Mouse (Mus musculus): ENCODE data around the gene Cacna1g. TPM values are rescaled to one million over a fixed set of nuclear protein-coding genes. Genes with fewer than 3 reads are reported as not detected.

The Cacna1g gene
- polyA plus RNA-seq, 1 experiment, result not detected

DNA sequence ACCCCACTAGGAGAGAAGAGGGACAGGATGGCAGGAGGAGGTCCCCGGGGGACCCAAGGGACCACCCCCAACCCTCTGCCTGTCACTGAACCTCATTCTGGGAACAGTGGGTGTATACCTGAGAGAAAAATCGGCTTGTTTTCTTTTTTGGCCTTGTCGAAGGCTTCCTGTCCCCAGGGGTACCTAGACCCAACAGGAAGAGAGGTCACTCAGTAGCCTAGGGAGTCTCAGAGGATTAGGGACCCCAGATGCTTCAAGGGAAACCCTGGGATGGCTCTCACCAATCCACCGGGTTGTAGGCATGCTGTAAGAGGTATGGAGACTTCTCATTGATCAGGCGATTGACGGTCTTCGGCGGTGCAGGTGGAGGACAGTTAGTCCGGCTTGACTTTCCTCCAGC lies 10.6 kb upstream of the Cacna1g start:
- Histone ChIP-seq H3K27ac (ENCODE audit: insufficient read depth, low read depth, low read length) (no peak overlapping the region), H3K4me3 (ENCODE audit: insufficient read depth, low read depth, low read length) (no peak overlapping the region), H3K4me1 (ENCODE audit: control insufficient read depth, insufficient read depth, low read length) (peaks cover 4% of the 10 kb centered on the region)
- no peak for TF ChIP-seq POLR2A (IDR thresholded peaks at IDR 0.05; ENCODE audit: insufficient read depth, low read depth, low read length)
- no peak for TF ChIP-seq CTCF (IDR thresholded peaks at IDR 0.05; ENCODE audit: insufficient read depth, low read depth, low read length)
- whole genome bisulfite sequencing, result 91% methylated on average over 9 of the region's 9 CpGs

DNA sequence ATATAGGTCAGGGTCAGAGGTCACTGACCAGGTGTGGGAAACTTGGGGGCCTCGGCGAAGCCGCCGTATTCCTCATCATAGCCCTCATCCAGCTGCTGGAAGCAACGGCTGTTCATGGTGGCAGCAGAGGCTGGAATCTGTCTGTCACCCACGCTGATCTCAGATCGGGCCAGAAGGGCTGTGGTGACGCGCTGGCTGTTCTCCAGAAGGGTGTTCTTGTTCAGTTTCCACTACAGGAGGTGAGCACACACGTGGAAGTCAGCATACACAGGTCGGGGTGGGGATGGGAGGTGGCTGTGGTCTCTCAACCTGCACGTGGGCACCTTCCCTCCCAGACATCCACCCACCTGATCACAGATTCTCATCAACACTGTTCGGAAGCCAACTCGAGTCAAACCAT lies 9.9 kb upstream of the Cacna1g start:
- no peak overlapping the region for H3K27ac ChIP-seq (ENCODE audit: insufficient read depth, low read depth, low read length)
- peaks cover 3% of the 10 kb centered on the region; the same call in 1 of the 2 replicates for H3K4me1 ChIP-seq (ENCODE audit: control insufficient read depth, insufficient read depth, low read length)
- TF ChIP-seq POLR2A (IDR thresholded peaks at IDR 0.05; ENCODE audit: insufficient read depth, low read depth, low read length) (no peak), CTCF (IDR thresholded peaks at IDR 0.05; ENCODE audit: insufficient read depth, low read depth, low read length) (no peak)
- H3K4me3 ChIP-seq (ENCODE audit: insufficient read depth, low read depth, low read length), result no peak overlapping the region
- WGBS, result 80% methylated on average over 14 of the region's 14 CpGs

DNA sequence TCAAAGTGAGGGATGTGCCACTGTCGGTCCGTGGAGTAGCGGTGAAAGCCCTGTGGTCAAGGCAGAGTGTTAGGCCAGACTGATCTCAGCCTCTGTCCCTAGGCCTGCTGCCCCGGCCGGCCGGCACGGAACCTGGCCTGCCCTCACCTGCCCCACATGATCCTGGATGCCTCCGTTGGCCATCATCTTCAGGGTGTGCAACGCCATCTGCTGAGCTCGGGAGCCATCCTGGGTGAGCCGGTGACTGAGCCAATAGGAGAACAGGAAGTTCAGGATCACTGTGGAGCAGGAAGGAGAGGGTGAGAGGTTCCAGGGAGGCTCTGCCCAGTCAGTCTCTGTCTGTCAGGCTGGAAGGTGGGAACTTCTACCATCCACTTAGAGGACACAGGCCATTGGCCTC lies 9.4 kb upstream of the Cacna1g start:
- WGBS, result 88% methylated on average over 11 of the region's 11 CpGs
- Histone ChIP-seq H3K27ac (ENCODE audit: insufficient read depth, low read depth, low read length) (no peak overlapping the region), H3K4me3 (ENCODE audit: insufficient read depth, low read depth, low read length) (no peak overlapping the region), H3K4me1 (ENCODE audit: control insufficient read depth, insufficient read depth, low read length) (peaks cover 3% of the 10 kb centered on the region; the same call in 1 of the 2 replicates)
- TF ChIP-seq CTCF (IDR thresholded peaks at IDR 0.05; ENCODE audit: insufficient read depth, low read depth, low read length), result no peak
- TF ChIP-seq POLR2A (IDR thresholded peaks at IDR 0.05; ENCODE audit: insufficient read depth, low read depth, low read length), result no peak

DNA sequence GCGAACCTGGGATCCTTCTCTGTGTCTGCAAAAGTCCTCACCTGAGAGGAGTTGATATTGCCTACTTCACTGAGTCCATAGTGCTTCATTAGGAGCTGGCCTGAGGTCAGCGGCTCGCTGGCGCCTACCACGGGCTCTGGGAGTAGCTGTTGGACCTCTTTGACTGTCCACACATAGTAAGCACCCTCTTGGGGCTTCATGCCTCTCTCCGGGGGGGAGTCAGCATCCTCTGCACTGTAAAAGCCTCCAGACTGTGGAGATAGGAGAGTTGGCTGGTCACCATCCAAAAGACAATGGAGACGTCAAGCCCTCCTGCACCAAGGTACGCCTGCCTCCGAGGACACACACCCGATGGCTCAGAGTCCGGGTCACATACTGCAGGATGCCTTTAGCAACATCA lies 8.7 kb upstream of the Cacna1g start:
- Histone ChIP-seq H3K4me3 (ENCODE audit: insufficient read depth, low read depth, low read length) (no peak overlapping the region), H3K27ac (ENCODE audit: insufficient read depth, low read depth, low read length) (no peak overlapping the region), H3K4me1 (ENCODE audit: control insufficient read depth, insufficient read depth, low read length) (peaks cover 3% of the 10 kb centered on the region; the same call in 1 of the 2 replicates)
- 93% methylated on average over 11 of the region's 11 CpGs for WGBS
- no peak for TF ChIP-seq POLR2A (IDR thresholded peaks at IDR 0.05; ENCODE audit: insufficient read depth, low read depth, low read length)
- TF ChIP-seq CTCF (IDR thresholded peaks at IDR 0.05; ENCODE audit: insufficient read depth, low read depth, low read length), result no peak

DNA sequence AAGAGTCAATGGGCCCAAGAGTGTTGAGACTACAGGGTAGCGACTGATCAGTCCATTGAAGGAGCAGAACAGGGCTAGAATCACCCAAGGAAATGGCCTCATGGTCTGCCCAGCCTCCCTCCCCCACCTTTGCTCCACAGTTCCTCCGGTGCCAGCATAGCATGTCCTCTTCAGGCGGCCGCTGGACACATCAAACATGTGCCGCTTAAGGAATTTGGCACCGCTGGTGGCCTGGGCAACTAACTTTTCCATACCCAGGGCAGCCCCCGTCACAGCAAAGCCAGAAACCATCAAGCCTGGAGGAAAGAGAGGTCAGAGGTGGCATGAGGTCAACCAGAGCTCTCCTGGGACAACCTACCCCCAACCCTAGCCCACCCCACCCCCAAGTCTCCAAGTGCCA lies 8.0 kb upstream of the Cacna1g start:
- TF ChIP-seq POLR2A (IDR thresholded peaks at IDR 0.05; ENCODE audit: insufficient read depth, low read depth, low read length) (no peak), CTCF (IDR thresholded peaks at IDR 0.05; ENCODE audit: insufficient read depth, low read depth, low read length) (no peak)
- Histone ChIP-seq H3K27ac (ENCODE audit: insufficient read depth, low read depth, low read length) (no peak overlapping the region), H3K4me3 (ENCODE audit: insufficient read depth, low read depth, low read length) (no peak overlapping the region), H3K4me1 (ENCODE audit: control insufficient read depth, insufficient read depth, low read length) (peaks cover 3% of the 10 kb centered on the region; the same call in 1 of the 2 replicates)
- 94% methylated on average over 7 of the region's 7 CpGs for WGBS

DNA sequence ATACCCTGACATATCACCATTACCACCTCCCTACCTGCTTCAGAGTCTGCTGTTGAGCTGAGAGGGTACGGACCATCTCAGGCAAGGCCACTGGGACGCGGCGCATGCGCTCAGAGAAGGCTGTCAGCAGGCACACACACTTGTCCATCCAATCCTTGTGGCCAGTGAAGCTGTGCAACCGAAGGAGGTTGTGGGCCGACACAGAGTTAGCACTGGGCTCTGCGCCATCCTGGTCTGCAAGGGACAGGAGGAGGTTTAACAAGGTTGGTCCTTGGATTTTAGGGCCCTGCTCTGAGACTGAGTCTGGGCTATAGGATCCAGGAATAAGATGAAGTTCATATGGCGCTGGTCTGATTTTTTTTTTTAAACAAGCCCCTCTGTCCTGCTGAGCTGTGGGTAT lies 6.4 kb upstream of the Cacna1g start:
- peaks cover 5% of the 10 kb centered on the region for H3K4me1 ChIP-seq (ENCODE audit: control insufficient read depth, insufficient read depth, low read length)

DNA sequence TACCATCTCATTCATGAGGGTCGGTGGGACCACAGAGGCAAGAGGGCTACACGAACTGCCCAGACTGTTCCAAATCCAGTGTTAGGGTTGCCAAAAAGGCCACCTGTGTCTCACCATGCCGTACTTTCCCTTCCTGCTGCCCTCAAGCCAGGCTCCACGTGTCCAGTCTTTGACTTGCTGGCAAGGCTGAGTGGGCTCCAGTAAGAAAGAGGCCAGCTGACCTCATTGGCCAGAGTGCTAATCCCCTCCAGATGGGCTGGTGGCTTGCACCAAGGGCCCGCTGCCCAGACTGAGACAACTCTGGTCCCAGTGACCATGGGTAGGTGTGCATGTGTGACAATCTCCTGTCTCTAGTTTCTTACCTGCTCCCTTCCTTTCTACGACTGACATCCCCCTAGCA lies 3.7 kb upstream of the Cacna1g start:
- WGBS, result 67% methylated on average over 6 of the region's 6 CpGs

More for the DNA sequence above, 6.4 kb upstream of the Cacna1g start:
- Histone ChIP-seq H3K27ac (ENCODE audit: insufficient read depth, low read depth, low read length) (no peak overlapping the region), H3K4me3 (ENCODE audit: insufficient read depth, low read depth, low read length) (no peak overlapping the region)
- WGBS, result 95% methylated on average over 9 of the region's 9 CpGs
- no peak for TF ChIP-seq CTCF (IDR thresholded peaks at IDR 0.05; ENCODE audit: insufficient read depth, low read depth, low read length)
- TF ChIP-seq POLR2A (IDR thresholded peaks at IDR 0.05; ENCODE audit: insufficient read depth, low read depth, low read length), result no peak

DNA sequence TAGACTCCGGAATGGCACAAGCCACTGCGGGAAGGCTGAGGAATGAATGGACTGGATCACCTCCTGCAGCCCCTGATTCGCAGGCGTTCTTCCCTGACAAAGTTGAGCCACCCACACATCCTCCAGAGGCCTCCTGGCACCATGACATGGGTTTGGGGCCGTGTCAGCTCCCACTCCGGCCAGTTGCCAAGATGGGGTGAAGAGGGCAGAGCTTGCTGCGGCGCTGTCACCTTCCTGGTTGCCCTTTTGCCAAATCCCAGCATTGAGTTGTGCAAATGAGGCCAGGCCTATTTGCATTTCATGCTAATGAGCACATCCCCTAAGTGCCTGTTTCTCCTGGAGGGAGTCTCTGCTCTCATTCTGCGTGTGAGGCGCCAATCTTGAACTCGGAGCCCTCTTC lies 1.7 kb upstream of the Cacna1g start:
- Histone ChIP-seq H3K4me1 (ENCODE audit: control insufficient read depth, insufficient read depth, low read length) (peaks cover 32% of the 10 kb centered on the region), H3K27ac (ENCODE audit: insufficient read depth, low read depth, low read length) (no peak overlapping the region), H3K4me3 (ENCODE audit: insufficient read depth, low read depth, low read length) (no peak overlapping the region)
- no peak for TF ChIP-seq POLR2A (IDR thresholded peaks at IDR 0.05; ENCODE audit: insufficient read depth, low read depth, low read length)
- no peak for TF ChIP-seq CTCF (IDR thresholded peaks at IDR 0.05; ENCODE audit: insufficient read depth, low read depth, low read length)
- 30% methylated on average over 11 of the region's 11 CpGs for WGBS

More for the DNA sequence above, 3.7 kb upstream of the Cacna1g start:
- no peak for TF ChIP-seq POLR2A (IDR thresholded peaks at IDR 0.05; ENCODE audit: insufficient read depth, low read depth, low read length)
- TF ChIP-seq CTCF (IDR thresholded peaks at IDR 0.05; ENCODE audit: insufficient read depth, low read depth, low read length), result no peak
- H3K4me1 ChIP-seq (ENCODE audit: control insufficient read depth, insufficient read depth, low read length), result peaks cover 21% of the 10 kb centered on the region
- H3K27ac ChIP-seq (ENCODE audit: insufficient read depth, low read depth, low read length), result no peak overlapping the region
- no peak overlapping the region for H3K4me3 ChIP-seq (ENCODE audit: insufficient read depth, low read depth, low read length)

DNA sequence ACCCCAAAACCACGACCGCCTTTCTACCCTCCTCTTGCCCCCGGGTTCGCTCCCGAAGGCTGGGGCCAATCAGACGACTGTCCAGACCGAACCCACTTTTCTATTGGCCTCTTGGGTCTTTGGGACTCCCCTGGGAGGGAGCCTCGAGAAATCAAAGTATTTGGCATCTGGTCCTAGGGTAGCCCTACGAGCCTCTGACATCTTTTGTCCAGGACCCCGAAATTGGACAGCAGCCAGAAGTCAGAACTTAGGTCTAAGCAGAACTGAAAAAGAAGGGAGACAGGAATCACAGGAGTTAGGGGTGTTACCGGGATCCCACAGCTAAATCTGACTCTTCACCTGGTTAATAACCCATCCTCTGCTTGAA lies 529 bp upstream of the Cacna1g start:
- Histone ChIP-seq H3K4me3 (ENCODE audit: insufficient read depth, low read depth, low read length) (peak overlapping the region; percentile 47), H3K27ac (ENCODE audit: insufficient read depth, low read depth, low read length) (no peak overlapping the region), H3K4me1 (ENCODE audit: control insufficient read depth, insufficient read depth, low read length) (peaks cover 38% of the 10 kb centered on the region)
- WGBS, result 2% methylated on average over 11 of the region's 11 CpGs
- TF ChIP-seq CTCF (IDR thresholded peaks at IDR 0.05; ENCODE audit: insufficient read depth, low read depth, low read length) (no peak), POLR2A (IDR thresholded peaks at IDR 0.05; ENCODE audit: insufficient read depth, low read depth, low read length) (no peak)

All from olfactory bulb, adult 2 months (tissue).